Mouse (Mus musculus) ES-E14 (cell line): Measurements from ENCODE around the gene Psg17.

ENCODE experiments used
- CHD2 ChIP-seq: IDR thresholded peaks from 2 replicates; pipeline ENCODE4 v1.6.1; 2014; ENCODE audit warnings: mild to moderate bottlenecking, low read depth, low read length, inconsistent platforms
- HCFC1 ChIP-seq: IDR thresholded peaks from 2 replicates; pipeline ENCODE4 v1.6.1; 2012; ENCODE audit warnings: low read length, inconsistent platforms, borderline replicate concordance; ENCODE audit not compliant: insufficient read depth
- MAFK ChIP-seq: IDR thresholded peaks from 2 replicates; pipeline ENCODE4 v1.6.1; 2014; ENCODE audit warnings: mild to moderate bottlenecking, low read depth, low read length, inconsistent platforms; ENCODE audit not compliant: insufficient read depth
- ZC3H11A ChIP-seq: IDR thresholded peaks from 2 replicates; pipeline ENCODE4 v1.6.1; 2012; ENCODE audit warnings: low read depth, mild to moderate bottlenecking, inconsistent platforms, low read length, borderline replicate concordance
- ZNF384 ChIP-seq: IDR thresholded peaks from 2 replicates; pipeline ENCODE4 v1.6.1; 2012; ENCODE audit warnings: low read depth, low read length, inconsistent platforms

DNA sequence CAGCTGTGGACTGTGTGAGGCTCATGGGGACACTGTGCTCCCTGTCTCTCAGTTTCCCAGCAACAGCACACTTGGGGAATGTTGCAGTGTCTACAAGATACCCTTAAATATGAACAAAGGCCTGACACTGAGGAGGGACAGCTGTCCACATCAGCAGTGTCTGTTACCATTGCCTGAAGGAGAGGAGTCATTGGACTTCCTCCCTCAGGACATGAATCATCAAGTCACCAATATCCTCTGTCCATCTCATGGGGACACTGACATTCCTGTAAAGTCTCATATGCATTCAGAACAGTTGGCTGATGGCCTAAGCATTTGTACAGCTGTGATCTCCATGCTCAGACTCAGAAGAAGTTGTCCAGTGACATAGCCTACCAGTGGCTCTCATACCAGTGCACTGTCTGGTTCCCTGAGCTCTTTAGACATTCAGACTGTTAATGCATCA lies 42.0 kb downstream of the Psg17 start:
- TF ChIP-seq MAFK (no peak), ZNF384 (no peak), CHD2 (no peak), HCFC1 (no peak), ZC3H11A (no peak)
